Mouse (Mus musculus) forebrain, embryonic 15.5 days (tissue): ENCODE data around the gene Adamtsl3. TPM values are rescaled to one million over a fixed set of nuclear protein-coding genes. Genes with fewer than 3 reads are reported as not detected.

Source experiments
- ATAC-seq: fragments of 200-750 bp; cut with Nextera tagmentation; replicated peaks from 2 replicates; pipeline ENCODE4 v1.8.0; 2017; ENCODE audit warnings: mild to moderate bottlenecking, moderate TSS enrichment, moderate library complexity
- H3K27ac ChIP-seq: fragments of 300-500 bp; sonication (generic); replicated peaks from 2 replicates; pipeline ENCODE4 v1.5.1; 2015; ENCODE audit warnings: mild to moderate bottlenecking, inconsistent platforms
- H3K27me3 ChIP-seq: fragments of 300-500 bp; sonication (generic); 2 replicates; pipeline ENCODE4 v1.6.1; 2015; ENCODE audit warnings: inconsistent platforms
- H3K36me3 ChIP-seq: fragments of 300-500 bp; sonication (generic); 2 replicates; pipeline ENCODE4 v1.6.1; 2015; ENCODE audit warnings: mild to moderate bottlenecking, inconsistent platforms
- H3K4me1 ChIP-seq: fragments of 300-500 bp; sonication (generic); 2 replicates; pipeline ENCODE4 v1.6.1; 2015; ENCODE audit warnings: inconsistent platforms
- H3K4me2 ChIP-seq: fragments of 300-500 bp; sonication (generic); replicated peaks from 2 replicates; pipeline ENCODE4 v1.6.1; 2015; ENCODE audit warnings: mild to moderate bottlenecking, inconsistent platforms
- H3K4me3 ChIP-seq: fragments of 300-500 bp; sonication (generic); 2 replicates; pipeline ENCODE4 v1.5.1; 2015; ENCODE audit warnings: mild to moderate bottlenecking, inconsistent platforms
- H3K9ac ChIP-seq: fragments of 300-500 bp; sonication (generic); replicated peaks from 2 replicates; pipeline ENCODE4 v1.6.1; 2015; ENCODE audit warnings: mild to moderate bottlenecking, inconsistent platforms
- H3K9me3 ChIP-seq: fragments of 300-500 bp; sonication (generic); 2 replicates; pipeline ENCODE4 v1.6.1; 2016; ENCODE audit warnings: inconsistent platforms
- WGBS: fragments of 180-500 bp; shearing (Covaris S2); methylation state at CpG from one replicate; pipeline ENCODE4 v1.1.7; 2015; ENCODE audit warnings: mixed read lengths; 5-methylcytosine and 5-hydroxymethylcytosine counted together
- polyA plus RNA-seq: library from polyadenylated mRNA; unstranded; fragments of >200 nt; fragmentation: Nextera tagmentation; extraction: Ambion mirVana; gene quantifications from 2 replicates; pipeline ENCODE4 v1.2.1, GENCODE M21; 2015

Gene Adamtsl3
- polyA plus RNA-seq, 1 experiment from 2014 or later = 0.33 TPM

GRCm38 (mm10) chr7:82484834-82485233 lies 149.3 kb downstream of the Adamtsl3 start:
- ATAC-seq = peak; percentile 78
- H3K4me2 ChIP-seq = no peak overlapping the region
- H3K36me3 ChIP-seq = no peaks in the 10 kb centered on the region
- H3K4me1 ChIP-seq = peaks cover 10% of the 10 kb centered on the region
- WGBS = 29% methylated on average over 5 of the region's 5 CpGs
- 0 out of 2 replicates have a peak overlapping the region, but pooled peaks have one; percentile 19 for H3K27ac ChIP-seq
- H3K9me3 ChIP-seq = no peaks in the 10 kb centered on the region
- H3K9ac ChIP-seq = no peak overlapping the region
- no peak overlapping the region for H3K4me3 ChIP-seq
- H3K27me3 ChIP-seq = no peaks in the 10 kb centered on the region

DNA sequence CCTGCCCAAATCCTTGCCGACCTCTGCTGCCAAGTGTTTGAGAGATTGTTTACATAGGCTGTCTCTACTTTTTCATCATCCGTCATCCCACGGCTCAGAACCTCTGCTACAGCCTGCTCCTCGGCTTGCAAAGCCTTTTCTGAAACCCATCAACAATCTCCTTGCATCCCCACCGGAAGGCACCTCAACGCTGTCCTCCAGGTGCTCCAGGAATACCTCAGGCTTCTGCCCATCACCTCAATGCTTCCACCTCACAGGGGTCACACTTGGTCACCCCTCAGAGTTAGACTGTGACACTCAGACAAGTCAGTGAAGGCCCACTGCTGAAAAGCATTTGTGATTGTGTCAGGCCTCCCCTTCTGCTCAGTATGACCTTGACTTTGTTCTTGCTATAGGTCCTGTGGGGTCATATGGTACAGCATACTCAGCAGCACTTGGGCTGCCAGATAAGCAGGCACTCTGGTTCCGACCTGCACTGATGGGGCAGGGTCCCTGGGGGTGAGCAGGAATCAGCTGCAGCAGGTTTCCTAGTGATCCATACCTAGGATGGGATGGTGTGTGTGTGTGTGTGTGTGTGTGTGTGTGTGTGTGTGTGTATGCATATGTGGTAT lies 150.0 kb downstream of the Adamtsl3 start:
- H3K4me1 ChIP-seq = peaks cover 10% of the 10 kb centered on the region
- no peaks in the 10 kb centered on the region for H3K9me3 ChIP-seq
- H3K36me3 ChIP-seq = no peaks in the 10 kb centered on the region
- H3K27ac ChIP-seq = 0 out of 2 replicates have a peak overlapping the region, but pooled peaks have one; percentile 19
- peak; percentile 40; the same call in 1 of the 2 replicates for ATAC-seq
- H3K9ac ChIP-seq = no peak overlapping the region; the same call in 1 of the 2 replicates
- no peaks in the 10 kb centered on the region for H3K27me3 ChIP-seq
- H3K4me3 ChIP-seq = no peak overlapping the region
- H3K4me2 ChIP-seq = no peak overlapping the region
- 48% methylated on average over 7 of the region's 7 CpGs for WGBS

DNA sequence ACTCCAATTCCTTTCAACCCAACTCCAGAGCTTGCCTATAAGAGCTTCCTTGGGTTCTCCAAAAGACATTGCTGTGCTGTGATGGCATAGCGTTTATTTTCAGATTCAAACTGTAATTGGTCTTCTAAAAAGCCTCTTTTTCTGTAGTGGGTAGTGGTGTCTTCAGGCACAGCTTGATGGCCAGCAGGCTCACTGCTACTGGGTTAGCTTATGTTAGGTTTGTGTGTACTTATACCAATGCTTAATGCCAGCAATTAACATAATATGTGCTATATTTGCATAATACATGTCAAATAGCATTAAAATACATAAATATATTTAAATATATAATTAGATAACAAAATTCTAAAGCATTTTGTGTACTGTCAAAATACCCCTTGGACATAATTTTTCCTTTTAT lies 155.5 kb downstream of the Adamtsl3 start:
- no peak overlapping the region for H3K4me2 ChIP-seq
- no peaks in the 10 kb centered on the region for H3K27me3 ChIP-seq
- no peak overlapping the region for H3K4me3 ChIP-seq
- no peaks in the 10 kb centered on the region for H3K36me3 ChIP-seq
- 0 out of 2 replicates have a peak, but pooled peaks have one; percentile 61 for ATAC-seq
- H3K9ac ChIP-seq = no peak overlapping the region
- H3K27ac ChIP-seq = no peak overlapping the region
- 65% methylated on average over 1 of the region's 1 CpGs for WGBS
- H3K4me1 ChIP-seq = no peaks in the 10 kb centered on the region
- H3K9me3 ChIP-seq = no peaks in the 10 kb centered on the region

GRCm38 (mm10) chr7:82492881-82493280 lies 157.4 kb downstream of the Adamtsl3 start:
- no peak for ATAC-seq
- 90% methylated on average over 12 of the region's 12 CpGs for WGBS
- Histone ChIP-seq H3K4me2 (no peak overlapping the region), H3K4me3 (no peak overlapping the region), H3K9me3 (no peaks in the 10 kb centered on the region), H3K36me3 (no peaks in the 10 kb centered on the region), H3K4me1 (no peaks in the 10 kb centered on the region), H3K27me3 (no peaks in the 10 kb centered on the region), H3K9ac (no peak overlapping the region), H3K27ac (no peak overlapping the region)

DNA sequence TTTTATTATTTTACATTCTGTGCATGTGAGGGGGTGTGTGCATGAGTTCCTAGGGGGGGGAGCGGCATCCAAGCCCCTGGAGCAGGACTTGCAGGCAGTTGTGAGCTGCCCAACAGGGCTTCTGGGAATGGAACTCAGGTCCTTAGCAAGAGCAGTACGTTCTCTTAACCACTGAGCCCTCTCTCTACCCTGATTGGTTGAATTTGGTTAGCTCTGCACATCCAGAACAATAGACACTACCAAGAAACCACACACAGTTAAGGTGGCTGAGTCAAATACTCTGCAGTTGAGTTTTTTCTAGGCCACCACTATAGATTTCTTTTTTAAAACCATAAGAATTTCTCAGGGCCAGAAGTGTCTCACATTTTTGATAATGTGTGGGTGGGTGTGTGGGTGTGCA lies 158.7 kb downstream of the Adamtsl3 start:
- WGBS = 57% methylated on average over 2 of the region's 2 CpGs
- ATAC-seq = no peak
- Histone ChIP-seq H3K4me3 (no peak overlapping the region), H3K9me3 (no peaks in the 10 kb centered on the region), H3K36me3 (no peaks in the 10 kb centered on the region), H3K9ac (no peak overlapping the region), H3K4me2 (no peak overlapping the region), H3K4me1 (no peaks in the 10 kb centered on the region), H3K27ac (no peak overlapping the region), H3K27me3 (no peaks in the 10 kb centered on the region)

DNA sequence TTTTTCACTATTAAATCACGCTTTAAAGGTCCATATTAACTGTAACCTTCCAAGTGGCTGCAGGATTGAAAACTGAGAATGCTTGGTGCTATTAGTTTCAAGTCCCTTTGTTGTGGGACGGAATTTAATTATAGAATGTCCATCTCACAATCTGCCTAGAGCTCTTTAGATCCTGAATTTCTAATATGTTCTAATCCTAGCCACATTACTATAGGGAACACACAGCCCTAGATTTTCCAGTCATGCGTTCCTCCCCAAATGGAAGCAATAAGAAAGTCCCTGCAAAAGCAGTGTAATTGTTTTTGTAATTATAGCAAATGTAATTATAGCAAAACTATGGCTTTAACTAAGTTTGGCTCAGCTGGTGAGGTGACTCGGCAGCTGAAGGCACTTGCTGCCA lies 161.6 kb downstream of the Adamtsl3 start:
- no peaks in the 10 kb centered on the region for H3K27me3 ChIP-seq
- H3K9ac ChIP-seq = no peak overlapping the region
- ATAC-seq = no peak
- 52% methylated on average over 4 of the region's 4 CpGs for WGBS
- no peaks in the 10 kb centered on the region for H3K4me1 ChIP-seq
- no peaks in the 10 kb centered on the region for H3K36me3 ChIP-seq
- no peak overlapping the region for H3K4me3 ChIP-seq
- H3K27ac ChIP-seq = no peak overlapping the region
- no peaks in the 10 kb centered on the region for H3K9me3 ChIP-seq
- no peak overlapping the region for H3K4me2 ChIP-seq

GRCm38 (mm10) chr7:82501306-82501705 lies 165.8 kb downstream of the Adamtsl3 start:
- no peak for ATAC-seq
- H3K27ac ChIP-seq = no peak overlapping the region
- no peaks in the 10 kb centered on the region for H3K27me3 ChIP-seq
- H3K36me3 ChIP-seq = no peaks in the 10 kb centered on the region
- no peaks in the 10 kb centered on the region for H3K9me3 ChIP-seq
- H3K4me2 ChIP-seq = no peak overlapping the region
- H3K9ac ChIP-seq = no peak overlapping the region
- 86% methylated on average over 6 of the region's 6 CpGs for WGBS
- no peak overlapping the region for H3K4me3 ChIP-seq
- H3K4me1 ChIP-seq = no peaks in the 10 kb centered on the region

- Histone ChIP-seq H3K4me3 (no peak overlapping the region), H3K36me3 (no peaks in the 10 kb centered on the region), H3K9ac (no peak overlapping the region), H3K4me1 (no peaks in the 10 kb centered on the region), H3K4me2 (no peak overlapping the region), H3K9me3 (no peaks in the 10 kb centered on the region), H3K27me3 (no peaks in the 10 kb centered on the region), H3K27ac (no peak overlapping the region)
- ATAC-seq = no peak
- 82% methylated on average over 5 of the region's 5 CpGs for WGBS
Observed at GRCm38 (mm10) chr7:82502511-82502910, 167.0 kb downstream of the Adamtsl3 start.

- no peaks in the 10 kb centered on the region for H3K36me3 ChIP-seq
- peak; percentile 70 for ATAC-seq
- H3K4me1 ChIP-seq = no peaks in the 10 kb centered on the region
- no peak overlapping the region for H3K4me3 ChIP-seq
- H3K4me2 ChIP-seq = 0 out of 2 replicates have a peak overlapping the region, but pooled peaks have one; percentile 19
- H3K27ac ChIP-seq = no peak overlapping the region
- 18% methylated on average over 4 of the region's 4 CpGs for WGBS
- H3K9ac ChIP-seq = no peak overlapping the region
- H3K27me3 ChIP-seq = no peaks in the 10 kb centered on the region
- H3K9me3 ChIP-seq = no peaks in the 10 kb centered on the region
Observed at GRCm38 (mm10) chr7:82504101-82504500, 168.6 kb downstream of the Adamtsl3 start.

GRCm38 (mm10) chr7:82530583-82530982 lies 195.1 kb downstream of the Adamtsl3 start:
- H3K27ac ChIP-seq = no peak overlapping the region
- no peaks in the 10 kb centered on the region for H3K36me3 ChIP-seq
- no peaks in the 10 kb centered on the region for H3K4me1 ChIP-seq
- no peaks in the 10 kb centered on the region for H3K27me3 ChIP-seq
- no peak overlapping the region for H3K4me3 ChIP-seq
- no peak overlapping the region for H3K4me2 ChIP-seq
- no peak for ATAC-seq
- 86% methylated on average over 5 of the region's 5 CpGs for WGBS
- H3K9me3 ChIP-seq = no peaks in the 10 kb centered on the region
- H3K9ac ChIP-seq = no peak overlapping the region

GRCm38 (mm10) chr7:82531376-82531775 lies 195.9 kb downstream of the Adamtsl3 start:
- no peak overlapping the region for H3K4me3 ChIP-seq
- 79% methylated on average over 7 of the region's 7 CpGs for WGBS
- no peak overlapping the region for H3K27ac ChIP-seq
- no peak overlapping the region for H3K4me2 ChIP-seq
- H3K9me3 ChIP-seq = no peaks in the 10 kb centered on the region
- H3K9ac ChIP-seq = no peak overlapping the region
- H3K4me1 ChIP-seq = no peaks in the 10 kb centered on the region
- no peak for ATAC-seq
- no peaks in the 10 kb centered on the region for H3K36me3 ChIP-seq
- H3K27me3 ChIP-seq = no peaks in the 10 kb centered on the region

GRCm38 (mm10) chr7:82533188-82533587 lies 197.7 kb downstream of the Adamtsl3 start:
- H3K4me3 ChIP-seq = no peak overlapping the region
- H3K9me3 ChIP-seq = no peaks in the 10 kb centered on the region
- ATAC-seq = no peak
- H3K27ac ChIP-seq = no peak overlapping the region
- H3K27me3 ChIP-seq = no peaks in the 10 kb centered on the region
- no peak overlapping the region for H3K9ac ChIP-seq
- H3K36me3 ChIP-seq = no peaks in the 10 kb centered on the region
- H3K4me1 ChIP-seq = no peaks in the 10 kb centered on the region
- WGBS = 70% methylated on average over 4 of the region's 4 CpGs
- no peak overlapping the region for H3K4me2 ChIP-seq
